Mouse (Mus musculus) embryo, embryonic 11.5 days (tissue): ENCODE results near the gene Cx3cl1.

Source experiments
- DNase-seq: peaks from one replicate; pipeline ENCODE4 v3.0.0-alpha.2; 2012; ENCODE audit warnings: low read depth, low spot score

Cx3cl1 gene

GRCm38 (mm10) chr8:94771941-94772670, at the start of gene Cx3cl1:
Cx3cl1 (plus strand) TSS chr8:94772009.
- peak; percentile 58 for DNase-seq

GRCm38 (mm10) chr8:94725998-94726397, 45.8 kb upstream of the Cx3cl1 start:
- DNase-seq = no peak

- no peak for DNase-seq
Observed at GRCm38 (mm10) chr8:94729301-94729700, 42.5 kb upstream of the Cx3cl1 start.

DNA sequence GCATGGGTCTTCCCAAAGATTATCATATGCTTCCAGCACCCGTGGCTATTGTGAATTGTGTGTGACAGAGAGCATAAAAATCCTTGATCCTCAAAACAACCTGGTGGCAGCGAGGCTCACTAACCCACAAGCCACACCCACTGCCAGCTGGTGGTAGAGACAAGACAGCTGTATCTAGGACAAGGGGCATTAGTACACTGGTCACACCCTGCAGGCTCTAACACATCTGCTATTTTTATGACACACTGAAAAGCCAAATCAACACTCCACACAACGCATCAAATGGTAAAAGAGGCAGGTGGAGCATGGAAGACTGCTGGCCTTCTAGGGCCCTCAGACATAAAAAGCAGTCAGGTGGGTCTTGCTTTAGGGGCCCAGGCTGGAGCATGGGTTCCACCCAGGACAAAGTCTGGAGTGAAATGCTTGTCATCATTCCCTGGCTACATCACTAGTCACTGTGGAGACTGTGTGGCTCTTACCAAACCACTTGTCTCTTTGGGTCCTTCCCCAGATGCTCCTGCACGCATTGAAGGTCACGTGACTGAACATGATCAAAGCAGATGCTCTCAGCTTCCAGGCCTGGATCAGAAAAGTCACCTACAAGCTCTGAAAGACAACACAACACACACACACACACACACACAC, 37.9 kb upstream of the Cx3cl1 start:
- DNase-seq = no peak

- no peak for DNase-seq
Observed at GRCm38 (mm10) chr8:94734735-94735350, 37.0 kb upstream of the Cx3cl1 start.

DNA sequence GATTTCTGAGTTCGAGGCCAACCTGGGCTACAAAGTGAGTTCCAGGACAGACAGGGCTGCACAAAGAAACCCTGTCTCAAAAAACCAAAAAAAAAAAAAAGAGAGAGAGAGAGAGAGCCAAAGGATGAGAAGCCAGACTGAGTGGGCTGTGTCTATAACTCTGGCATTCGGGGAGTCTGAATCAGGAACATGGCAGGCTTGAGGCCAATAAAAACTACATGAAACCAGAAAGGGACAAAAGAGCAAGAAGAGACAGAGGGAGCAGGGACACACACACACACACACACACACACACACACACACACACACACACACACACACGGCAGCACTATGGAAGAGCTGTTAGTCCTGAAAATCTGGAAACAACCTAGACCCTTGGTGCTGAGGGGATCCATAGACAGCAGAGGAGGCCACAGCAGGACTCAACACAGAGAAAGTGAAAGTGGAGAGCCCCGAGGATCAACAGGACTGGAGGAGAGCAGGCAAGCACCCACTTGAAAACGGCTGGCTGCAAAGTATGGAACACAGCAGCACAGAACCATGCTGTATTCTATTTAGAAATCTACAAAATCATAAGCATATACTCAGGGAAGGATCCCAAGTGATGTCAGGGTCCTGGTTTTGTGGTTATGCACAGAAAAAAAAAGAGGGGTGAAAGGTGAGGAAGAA, 36.2 kb upstream of the Cx3cl1 start:
- DNase-seq = no peak

DNA sequence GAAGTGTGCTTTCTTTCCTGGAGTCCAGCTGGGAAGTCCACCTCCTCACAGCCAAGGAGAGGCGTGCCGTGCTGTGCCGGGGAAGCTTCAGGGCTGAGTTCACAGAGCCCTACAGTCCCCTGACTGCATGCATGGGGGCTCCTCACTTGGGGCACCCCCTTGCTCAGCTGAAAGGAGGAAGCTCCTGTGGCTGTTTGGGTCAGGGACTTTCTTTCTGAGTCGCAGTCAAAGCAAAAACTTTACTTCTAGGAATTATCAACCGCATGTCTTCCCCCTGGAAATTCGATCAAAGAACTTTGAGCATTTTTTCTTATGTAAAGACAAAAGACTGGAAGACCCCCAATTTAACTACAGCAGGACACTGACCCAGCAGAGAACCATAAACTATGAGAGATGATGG, 32.0 kb upstream of the Cx3cl1 start:
- no peak for DNase-seq

DNA sequence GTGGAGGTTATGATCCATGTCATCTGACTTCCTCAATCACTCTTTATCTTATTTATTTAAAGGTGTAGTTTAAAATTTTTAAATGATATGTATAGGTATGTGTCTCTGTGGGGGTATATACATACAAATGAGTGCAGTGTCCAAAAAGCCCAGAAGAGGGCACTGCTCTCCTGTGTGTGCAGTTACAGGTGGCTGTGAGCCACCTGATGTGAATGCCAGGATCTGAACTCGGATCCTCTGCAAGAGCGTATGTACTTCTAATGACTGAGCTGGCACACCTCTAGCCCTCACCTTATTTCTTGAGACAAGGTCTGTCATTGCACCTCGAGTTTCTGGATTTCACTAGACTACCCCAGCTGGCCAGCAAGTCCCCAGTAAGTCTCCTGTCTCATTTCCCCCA, 31.2 kb upstream of the Cx3cl1 start:
- no peak for DNase-seq

- no peak for DNase-seq
Observed at GRCm38 (mm10) chr8:94741726-94742125, 30.1 kb upstream of the Cx3cl1 start.

GRCm38 (mm10) chr8:94744484-94744883, 27.3 kb upstream of the Cx3cl1 start:
- no peak for DNase-seq

GRCm38 (mm10) chr8:94744972-94745371, 26.8 kb upstream of the Cx3cl1 start:
- no peak for DNase-seq

DNA sequence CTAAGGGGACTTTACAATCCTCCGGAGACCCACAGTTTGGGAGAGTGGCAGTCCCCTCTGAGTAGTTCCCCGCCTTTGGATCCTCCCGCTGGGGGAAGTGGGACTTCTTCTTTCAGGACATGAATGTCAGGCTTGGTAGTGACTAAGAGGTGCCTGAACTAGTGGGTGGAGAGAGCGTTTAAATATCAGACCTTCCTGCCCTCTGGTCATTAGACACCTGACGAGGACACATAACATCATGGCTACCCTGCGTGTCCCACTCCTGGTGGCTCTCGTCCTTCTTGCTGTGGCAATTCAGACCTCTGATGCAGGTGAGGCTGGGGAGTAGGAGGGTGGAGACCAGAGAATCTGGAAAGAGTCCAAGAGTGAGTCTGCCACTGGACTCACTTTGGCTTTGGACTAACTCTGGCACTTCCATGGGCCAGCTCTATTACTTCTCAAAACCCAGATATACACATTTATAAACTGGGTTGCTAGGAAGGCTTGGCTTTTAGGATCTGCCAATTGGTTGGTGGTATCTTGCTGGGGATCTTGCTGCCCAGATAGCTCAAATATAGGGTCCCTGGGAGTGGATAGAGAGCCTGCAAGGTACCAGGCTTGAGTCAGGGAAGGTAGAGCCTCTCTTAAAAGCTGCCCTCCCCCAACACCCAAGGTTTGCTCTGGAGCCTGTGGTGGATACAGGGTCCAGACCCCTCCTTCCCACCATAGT, 26.2 kb upstream of the Cx3cl1 start, which contains the start of gene Ccl22:
Ccl22 (plus strand) TSS at position 115 of the 709 bp plus-strand sequence.
- DNase-seq = no peak

GRCm38 (mm10) chr8:94746832-94747231, 25.0 kb upstream of the Cx3cl1 start:
- no peak for DNase-seq

GRCm38 (mm10) chr8:94748363-94748762, 23.4 kb upstream of the Cx3cl1 start:
- DNase-seq = no peak

DNA sequence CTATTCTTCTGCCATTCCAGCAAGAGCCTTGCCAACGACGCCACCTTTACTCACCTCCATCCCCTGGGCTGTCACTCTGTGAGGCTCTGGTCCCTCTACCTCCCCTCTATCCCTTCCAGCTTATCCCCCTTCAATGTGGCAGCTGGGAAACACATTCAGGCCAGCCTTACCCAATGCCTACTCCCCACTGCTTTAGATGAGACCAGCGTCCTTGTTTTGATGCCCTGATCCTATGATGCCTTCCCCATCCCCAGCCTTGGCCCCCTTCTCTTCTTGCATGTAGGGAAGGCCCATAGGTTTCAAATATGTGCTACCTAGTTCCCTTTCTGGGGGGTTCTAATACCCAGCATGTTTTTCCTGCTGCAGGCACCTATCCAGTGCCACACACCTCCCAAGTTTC, 21.9 kb upstream of the Cx3cl1 start:
- DNase-seq = no peak

DNA sequence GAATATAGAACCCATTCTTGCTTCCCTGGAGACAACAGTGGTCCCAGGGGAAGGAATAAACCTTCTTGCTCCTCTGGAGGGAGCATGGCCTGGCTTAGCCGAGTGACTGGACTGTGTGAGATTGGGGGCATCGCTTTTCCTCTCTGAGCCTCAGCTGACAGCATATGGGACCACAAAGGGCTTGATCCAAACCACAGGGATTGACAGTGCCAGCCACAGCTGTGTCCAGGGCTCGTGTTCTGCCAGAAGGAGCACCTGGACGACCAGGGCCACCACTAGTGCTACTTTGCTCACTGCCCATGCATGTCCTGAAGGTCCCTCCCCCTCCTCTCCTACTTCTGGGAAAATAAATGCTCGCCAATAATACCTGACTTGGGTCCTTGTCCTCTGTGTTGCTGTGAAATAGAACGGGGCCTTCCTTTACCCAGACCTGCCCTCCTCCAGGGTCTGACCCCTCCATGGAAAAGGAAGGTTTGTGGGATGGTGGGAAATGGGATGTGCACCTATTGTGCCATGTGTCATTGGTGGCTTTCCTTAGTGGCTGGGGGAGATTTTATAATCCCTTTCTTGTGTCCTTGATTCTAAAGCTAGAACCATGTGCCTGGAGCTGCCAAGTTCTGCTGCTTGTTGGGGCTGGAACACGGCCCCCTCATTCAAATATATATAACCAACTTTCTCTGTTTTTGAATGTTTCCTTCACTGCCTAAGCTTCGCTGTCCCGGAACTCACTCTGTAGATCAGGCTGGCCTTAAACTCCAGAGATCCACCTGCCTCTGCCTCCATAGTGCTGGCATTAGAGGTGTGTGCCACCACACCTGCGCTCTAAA, 20.6 kb upstream of the Cx3cl1 start:
- DNase-seq = no peak

GRCm38 (mm10) chr8:94754006-94754405, 17.8 kb upstream of the Cx3cl1 start:
- DNase-seq = no peak

- DNase-seq = no peak
Observed at GRCm38 (mm10) chr8:94754486-94754885, 17.3 kb upstream of the Cx3cl1 start.

GRCm38 (mm10) chr8:94767035-94767434, 4.8 kb upstream of the Cx3cl1 start:
- DNase-seq = no peak

DNA sequence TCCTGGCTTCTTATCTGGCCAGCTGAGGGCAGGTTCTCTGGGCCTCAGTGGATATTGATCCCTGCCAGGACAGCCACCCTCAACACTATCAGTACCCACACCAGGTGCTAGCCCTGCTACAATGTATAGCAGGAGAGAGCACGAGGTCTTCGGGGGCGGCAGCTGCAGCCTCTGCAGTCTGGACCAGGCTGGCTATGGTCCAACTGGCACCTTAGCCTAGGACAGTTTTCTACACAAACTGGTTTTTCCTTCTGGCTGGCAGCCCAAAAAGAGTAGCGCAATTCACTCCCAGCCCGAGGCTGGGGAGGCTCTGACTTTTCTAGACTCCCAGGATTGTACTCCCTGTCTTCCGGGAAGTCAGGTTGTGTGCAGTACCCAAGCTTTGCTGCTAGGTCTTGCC, 864 bp upstream of the Cx3cl1 start:
- DNase-seq = no peak

- DNase-seq = no peak
Observed at GRCm38 (mm10) chr8:94773048-94773447, 1.2 kb downstream of the Cx3cl1 start.
